Mouse (Mus musculus) layer of hippocampus, postnatal 10 days (tissue): ENCODE measurements around the gene Olfr298. TPM values are rescaled to one million over a fixed set of nuclear protein-coding genes. Genes with fewer than 3 reads are reported as not detected.

Source experiments
- DNase-seq, 2 experiments: peaks; one replicate each; pipeline ENCODE4 v3.0.0; 2021; ENCODE audit warnings: low spot score in 2 of 2
- long read RNA-seq: library from polyadenylated mRNA; stranded (forward); transcript quantifications from one replicate; pipeline ENCODE4 v2.0.0, GENCODE M21; 2023
- total RNA-seq, 2 experiments: library from RNA; stranded (reverse); gene quantifications; 2 replicates each; pipeline ENCODE4 v1.2.3; 2021

Olfr298 gene
- total RNA-seq: not detected
- long read RNA-seq: 0 reads

GRCm38 (mm10) chr7:86492384-86492783, at the start of gene Olfr298:
TSS of gene Olfr298 (minus strand) at chr7:86492484.
- DNase-seq: no peak

- no peak for DNase-seq
Measured at GRCm38 (mm10) chr7:86519668-86520067, 27.4 kb upstream of the Olfr298 start, which contains the start of gene Olfr297. TSS of gene Olfr297 (plus strand) at chr7:86519968.

GRCm38 (mm10) chr7:86459621-86460020, 32.7 kb downstream of the Olfr298 start, which contains the start of gene Olfr299:
TSS of gene Olfr299 (plus strand) at chr7:86459921.
- DNase-seq: no peak

Other genes starting within 250 kb of the Olfr298 start
- not detected for gene Vmn2r76, start 246.2 kb downstream of the Olfr298 start, total RNA-seq
- not detected for gene Olfr310, start 215.3 kb downstream of the Olfr298 start, total RNA-seq
- gene Olfr309, start 178.8 kb downstream of the Olfr298 start, total RNA-seq: not detected
- gene Olfr308, start 166.9 kb downstream of the Olfr298 start, total RNA-seq: not detected
- not detected for gene Olfr307, start 154.9 kb downstream of the Olfr298 start, total RNA-seq
- not detected for gene Olfr305, start 125.6 kb downstream of the Olfr298 start, total RNA-seq
- not detected for gene Olfr304, start 105.8 kb downstream of the Olfr298 start, total RNA-seq
- gene Olfr303, start 94.7 kb downstream of the Olfr298 start, total RNA-seq: not detected
- gene Olfr301, start 88.6 kb downstream of the Olfr298 start, total RNA-seq: not detected
- gene Olfr299, start 32.6 kb downstream of the Olfr298 start, total RNA-seq: not detected
- not detected for gene Olfr297, start 27.5 kb upstream of the Olfr298 start, total RNA-seq
- gene Olfr295, start 91.4 kb upstream of the Olfr298 start, total RNA-seq: not detected
- gene Olfr294, start 124.2 kb upstream of the Olfr298 start, total RNA-seq: not detected
- gene Olfr293, start 156.6 kb upstream of the Olfr298 start, total RNA-seq: not detected
- gene Olfr292, start 195.8 kb upstream of the Olfr298 start, total RNA-seq: not detected